Comparison of ENCODE assay signal across 31 mouse cellular contexts in genomic region chr1:139015118-139015788, GRCm38 (mm10). TPM values are rescaled to one million over a fixed set of nuclear protein-coding genes. Genes with fewer than 3 reads are reported as not detected.
A peak's percentile ranks its signal among the peaks of the same experiment; 100 is the strongest.
DNase-seq lines count a peak whose midpoint lies in the region; ATAC-seq and TF ChIP-seq lines count a peak whose summit lies in the region.
"Had no signal": no experiment of that assay in that cellular context is flagged by ENCODE, and none has a peak within 500 bp of the region (broad histone marks: within the 10 kb centered on the region; RNA-seq: fewer than 3 reads in every experiment).

No protein-coding gene starts in this region.

- no peaks in the 10 kb centered on the region for H3K27me3 ChIP-seq in lung, postnatal 0 days (replicated peaks; ENCODE audit: insufficient read depth, low read length)
- no peaks in the 10 kb centered on the region for H3K27me3 ChIP-seq in hindbrain, embryonic 11.5 days (ENCODE audit: control insufficient read depth, insufficient read depth, low read length)
- H3K27me3 ChIP-seq: CH12.LX; embryonic facial prominence, embryonic 13.5 days; forebrain, embryonic 12.5 days; heart, embryonic 13.5 days; hindbrain, embryonic 13.5 days; intestine, embryonic 15.5 days had no signal

- no peak for TF ChIP-seq CTCF in lung, postnatal 0 days (IDR thresholded peaks at IDR 0.05)

- no peaks in the 10 kb centered on the region for H3K4me1 ChIP-seq in lung, postnatal 0 days (ENCODE audit: insufficient read depth, low read depth, low read length)
- no peaks in the 10 kb centered on the region for H3K4me1 ChIP-seq in hindbrain, embryonic 11.5 days (replicated peaks; ENCODE audit: control insufficient read depth, insufficient read depth, low read length)
- H3K4me1 ChIP-seq: embryonic facial prominence, embryonic 10.5 days; embryonic facial prominence, embryonic 13.5 days; forebrain, embryonic 12.5 days; heart, embryonic 13.5 days; hindbrain, embryonic 13.5 days; intestine, embryonic 15.5 days had no signal

- WGBS in lung, postnatal 0 days, result 72% methylated on average over 5 of the region's 5 CpGs
- WGBS in hindbrain, embryonic 11.5 days, result 69% methylated on average over 5 of the region's 5 CpGs

- TF ChIP-seq EP300 in lung, postnatal 0 days (IDR thresholded peaks at IDR 0.05), result no peak

- H3K4me3 ChIP-seq in lung, postnatal 0 days (ENCODE audit: low read depth, low read length), result no peak overlapping the region
- H3K4me3 ChIP-seq in hindbrain, embryonic 11.5 days (ENCODE audit: low read depth, low read length), result no peak overlapping the region
- H3K4me3 ChIP-seq: embryonic facial prominence, embryonic 10.5 days; embryonic facial prominence, embryonic 13.5 days; erythroblast, embryonic 14.5 days; forebrain, embryonic 12.5 days; heart, adult 2 months; heart, embryonic 10.5 days; heart, embryonic 13.5 days; hindbrain, embryonic 13.5 days; intestine, embryonic 15.5 days had no signal

- ATAC-seq in lung, postnatal 0 days, result no peak
- peak; percentile 100 for ATAC-seq in granulocyte monocyte progenitor cell, adult 5-6 weeks (replicated peaks; ENCODE audit: poor library complexity, severe bottlenecking)
- ATAC-seq in megakaryocyte progenitor cell, adult 5-6 weeks (replicated peaks; ENCODE audit: poor library complexity), result peak; percentile 94
- ATAC-seq in hindbrain, embryonic 11.5 days (ENCODE audit: low FRiP score), result no peak
- ATAC-seq: forebrain, embryonic 16.5 days; hindbrain, embryonic 16.5 days; intestine, embryonic 15.5 days had no signal

- no peaks in the 10 kb centered on the region for H3K9me3 ChIP-seq in lung, postnatal 0 days (ENCODE audit: low read length)
- no peaks in the 10 kb centered on the region for H3K9me3 ChIP-seq in hindbrain, embryonic 11.5 days (ENCODE audit: control insufficient read depth, low read length)
- H3K9me3 ChIP-seq: embryonic facial prominence, embryonic 10.5 days; embryonic facial prominence, embryonic 13.5 days; forebrain, embryonic 12.5 days; G1E; heart, embryonic 10.5 days; heart, embryonic 13.5 days; hindbrain, embryonic 13.5 days; intestine, embryonic 15.5 days had no signal

- H3K4me2 ChIP-seq in lung, postnatal 0 days (replicated peaks; ENCODE audit: low read depth, low read length), result no peak overlapping the region
- no peak overlapping the region for H3K4me2 ChIP-seq in hindbrain, embryonic 11.5 days (replicated peaks; ENCODE audit: low read depth, low read length)
- H3K4me2 ChIP-seq: embryonic facial prominence, embryonic 13.5 days; forebrain, embryonic 12.5 days; heart, embryonic 13.5 days; hindbrain, embryonic 13.5 days; intestine, embryonic 15.5 days had no signal

- no peaks in the 10 kb centered on the region for H3K36me3 ChIP-seq in lung, postnatal 0 days (ENCODE audit: insufficient read depth, low read length)
- no peaks in the 10 kb centered on the region for H3K36me3 ChIP-seq in hindbrain, embryonic 11.5 days (ENCODE audit: control insufficient read depth, insufficient read depth, low read length)
- H3K36me3 ChIP-seq: embryonic facial prominence, embryonic 10.5 days; embryonic facial prominence, embryonic 13.5 days; forebrain, embryonic 12.5 days; heart, embryonic 10.5 days; heart, embryonic 13.5 days; hindbrain, embryonic 13.5 days; intestine, embryonic 15.5 days had no signal

- peak; percentile 35 for DNase-seq in lung, postnatal 0 days (ENCODE audit: low spot score)
- no peak for DNase-seq in lung, postnatal 14 days
- no peak for DNase-seq in hindbrain, embryonic 11.5 days (ENCODE audit: low spot score)
- DNase-seq in adipocyte (ENCODE audit: low spot score), result no peak
- DNase-seq in testis, postnatal 14 days (ENCODE audit: low spot score), result no peak
- no peak for DNase-seq in cerebellum, adult 11 months
- DNase-seq: adrenal gland, adult 8-10 months; adrenal gland, postnatal 25 days; B cell, adult 2 months; cerebellum, adult 2 months; cerebellum, adult 9-11 months; cerebellum, postnatal 25 days; embryo, embryonic 11 days; gastrocnemius, postnatal 14 days; heart, adult 2 months; heart, postnatal 14 days; heart, postnatal 4 days had no signal

- H3K27ac ChIP-seq in lung, postnatal 0 days (ENCODE audit: low read length), result no peak overlapping the region
- H3K27ac ChIP-seq in hindbrain, embryonic 11.5 days (ENCODE audit: low read depth, low read length), result no peak overlapping the region
- H3K27ac ChIP-seq: embryonic facial prominence, embryonic 10.5 days; embryonic facial prominence, embryonic 13.5 days; forebrain, embryonic 12.5 days; heart, adult 2 months; heart, embryonic 10.5 days; heart, embryonic 13.5 days; hindbrain, embryonic 13.5 days; intestine, embryonic 15.5 days had no signal

- no peak overlapping the region for H3K9ac ChIP-seq in lung, postnatal 0 days (replicated peaks; ENCODE audit: low read depth)
- H3K9ac ChIP-seq in hindbrain, embryonic 11.5 days (ENCODE audit: low read depth, low read length), result no peak overlapping the region
- H3K9ac ChIP-seq: embryonic facial prominence, embryonic 13.5 days; forebrain, embryonic 12.5 days; heart, embryonic 13.5 days; hindbrain, embryonic 13.5 days; intestine, embryonic 15.5 days had no signal

RNA-seq across cellular contexts. Expression of gene Dennd1b, which starts 52.0 kb away (rescaled TPM):
- 12.6 and 14.0 TPM in 2 replicates for polyA plus RNA-seq in lung, postnatal 0 days (2015; fragmentation: Nextera tagmentation; extraction: Ambion mirVana)
- 33.4 and 35.0 TPM in 2 replicates for total RNA-seq in granulocyte monocyte progenitor cell, adult 5-6 weeks (2014; fragmentation: Nextera tagmentation)
- 19.0 and 22.0 TPM in 2 replicates for total RNA-seq in granulocyte monocyte progenitor cell, adult 5-6 weeks (2017)
- 21.3 and 35.7 TPM in 2 replicates for total RNA-seq in megakaryocyte progenitor cell, adult 5-6 weeks (2015)
- 21.5 and 22.6 TPM in 2 replicates for total RNA-seq in megakaryocyte progenitor cell, adult 5-6 weeks (2017)
- 13.1 and 14.7 TPM in 2 replicates for polyA plus RNA-seq in hindbrain, embryonic 11.5 days (2014; fragmentation: Nextera tagmentation; extraction: Ambion mirVana)
- polyA plus RNA-seq: erythroblast, embryonic 14.5 days had no signal

Comparison
In these comparisons a context has a peak if more than half of its experiments do, and no peak if none do; other contexts are left out.
1. ATAC-seq: peak in granulocyte monocyte progenitor cell, adult 5-6 weeks (single experiment) and megakaryocyte progenitor cell, adult 5-6 weeks (single experiment); none in lung, postnatal 0 days (single experiment) and hindbrain, embryonic 11.5 days (single experiment).